Mouse (Mus musculus) brain, embryonic 14.5 days (tissue): ENCODE measurements around the gene Tmco4. TPM values are rescaled to one million over a fixed set of nuclear protein-coding genes. Genes with fewer than 3 reads are reported as not detected.
A peak's percentile ranks its signal among the peaks of the same experiment; 100 is the strongest.

ENCODE experiments used
- DNase-seq: peaks from one replicate; pipeline ENCODE4 v3.0.0-alpha.2; 2011; ENCODE audit warnings: low read depth
- CTCF ChIP-seq: fragments of 200-500 bp; IDR thresholded peaks from 2 replicates; pipeline ENCODE4 v1.5.1; 2012; ENCODE audit warnings: inconsistent platforms, mild to moderate bottlenecking, moderate library complexity, borderline replicate concordance; ENCODE audit not compliant: insufficient read depth, insufficient read length; ENCODE audit errors: extremely low read depth
- POLR2A ChIP-seq: fragments of 200-500 bp; IDR thresholded peaks from 2 replicates; pipeline ENCODE4 v1.6.1; 2012; ENCODE audit warnings: mild to moderate bottlenecking, inconsistent platforms, borderline replicate concordance; ENCODE audit not compliant: poor library complexity, insufficient read depth, insufficient read length, severe bottlenecking; ENCODE audit errors: extremely low read depth
- polyA plus RNA-seq: library from polyadenylated mRNA; depleted of rRNA; stranded (reverse); fragments of >200 nt; gene quantifications from 2 replicates; pipeline ENCODE4 v1.2.3, GENCODE M21; 2012

The Tmco4 gene
- polyA plus RNA-seq, 1 experiment: 0.62 TPM

DNA sequence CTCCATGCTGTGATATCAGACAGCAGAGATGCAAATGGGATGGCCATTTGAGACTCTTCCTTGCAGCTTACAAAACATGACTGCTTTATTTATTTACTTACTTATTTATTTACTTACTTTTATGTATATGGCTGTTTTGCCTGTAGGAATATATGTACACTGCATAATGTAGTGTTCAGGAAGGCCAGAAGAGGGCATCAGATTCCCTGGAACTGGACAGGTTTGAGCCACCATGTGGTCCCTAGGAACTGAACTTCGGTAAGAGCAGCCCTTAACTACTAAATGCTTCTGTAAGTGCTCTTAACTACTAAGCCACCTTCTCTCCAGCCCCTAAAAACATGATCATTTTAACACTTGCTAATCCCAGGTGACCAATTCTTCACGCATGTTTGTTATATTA is 105.6 kb downstream of the Tmco4 start:
- TF ChIP-seq CTCF: peak; percentile 56; the same call in 1 of the 2 replicates
- no peak for TF ChIP-seq POLR2A
- DNase-seq: peak; percentile 65

DNA sequence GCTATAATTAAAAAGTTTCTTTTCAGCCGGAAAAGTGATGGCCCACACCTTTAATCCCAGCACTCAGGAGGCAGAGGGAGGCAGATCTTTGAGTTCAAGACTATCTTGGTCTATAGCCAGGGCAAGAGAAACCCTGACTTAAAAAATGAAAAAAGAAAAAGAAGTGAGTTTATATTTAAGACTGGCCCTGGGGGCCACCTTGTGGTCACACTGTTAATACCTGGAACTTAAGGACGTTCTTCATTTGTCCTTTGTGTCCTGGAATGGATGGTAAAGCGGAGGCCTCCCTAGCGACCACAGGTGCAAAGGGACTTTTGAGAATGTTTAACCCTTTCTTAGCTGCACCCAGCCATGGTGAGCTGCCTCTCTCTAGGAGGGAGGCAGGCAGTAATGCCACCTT is 106.0 kb downstream of the Tmco4 start:
- peak; percentile 70 for DNase-seq
- TF ChIP-seq POLR2A: no peak
- peak; percentile 15; the same call in 1 of the 2 replicates for TF ChIP-seq CTCF

DNA sequence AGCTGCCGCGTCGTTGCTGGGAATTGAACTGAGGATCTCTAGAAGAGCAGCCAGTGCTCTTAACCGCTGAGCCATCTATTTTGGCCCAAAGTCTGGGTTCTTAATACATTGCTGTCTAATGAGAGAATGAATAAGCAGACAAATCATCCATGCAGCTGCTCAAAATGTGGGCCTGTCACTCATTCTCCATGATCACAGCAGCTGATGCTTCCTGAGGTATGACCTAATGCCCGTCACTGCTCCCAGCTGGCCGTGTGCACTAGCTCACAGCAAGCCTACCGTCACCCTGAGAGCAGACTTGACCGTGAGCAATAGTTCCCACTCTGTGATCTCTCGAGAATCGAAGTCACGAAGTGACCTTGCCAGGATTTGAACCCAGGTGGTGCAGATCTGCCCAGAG is 106.8 kb downstream of the Tmco4 start:
- TF ChIP-seq CTCF: no peak
- TF ChIP-seq POLR2A: no peak
- DNase-seq: no peak

DNA sequence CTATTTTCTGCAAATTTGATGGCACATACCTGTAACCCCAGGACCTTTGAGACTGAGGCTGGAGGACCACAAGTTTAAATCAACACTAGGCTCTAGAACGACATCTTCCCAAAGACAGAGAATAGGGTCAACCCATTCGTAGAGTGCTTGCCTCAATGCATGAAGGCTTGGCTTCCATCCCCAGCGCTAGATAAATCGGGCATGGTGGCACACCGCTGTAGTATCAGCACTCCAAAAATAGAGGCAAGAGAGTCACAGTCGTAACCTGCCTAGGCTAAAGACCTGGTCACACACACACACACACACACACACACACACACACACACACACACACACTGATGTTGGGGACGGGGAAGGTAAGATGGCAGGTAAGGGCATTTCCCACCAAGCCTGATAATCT is 107.6 kb downstream of the Tmco4 start:
- no peak for TF ChIP-seq CTCF
- TF ChIP-seq POLR2A: no peak

DNA sequence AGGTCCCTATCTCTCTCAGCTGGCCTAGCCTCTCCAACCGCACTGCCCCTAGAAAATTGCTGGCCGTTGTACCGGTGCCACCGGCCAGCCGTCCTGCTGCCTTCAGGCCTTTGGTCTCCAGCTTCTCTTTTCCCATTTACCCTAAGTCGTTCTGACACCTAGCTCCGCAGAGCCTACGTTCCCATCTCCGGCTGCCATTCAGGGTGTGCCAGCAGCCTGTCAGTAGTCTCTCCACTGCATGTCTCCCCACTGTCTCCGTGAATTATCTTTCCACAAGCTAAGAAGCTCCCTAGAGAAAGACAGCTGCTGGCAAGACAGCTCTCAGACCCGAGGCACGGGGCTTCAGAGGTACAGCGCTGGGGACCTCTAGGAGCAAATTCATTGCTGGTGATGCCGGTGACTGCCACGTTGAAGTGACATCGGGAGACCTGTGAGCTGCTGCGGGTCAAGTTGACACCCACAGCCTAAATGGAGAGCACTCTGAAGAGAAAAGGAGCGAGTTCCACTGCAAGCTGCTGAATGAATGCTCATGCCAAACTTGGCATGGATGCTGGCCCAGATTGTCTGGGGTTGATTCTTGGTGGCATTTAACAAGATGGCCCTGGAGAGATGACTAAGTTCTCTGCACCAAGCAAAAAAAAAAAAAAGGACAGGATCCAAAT is 108.7 kb downstream of the Tmco4 start:
- DNase-seq: peak; percentile 63
- no peak for TF ChIP-seq CTCF
- no peak for TF ChIP-seq POLR2A

More for the DNA sequence above, 107.6 kb downstream of the Tmco4 start:
- no peak for DNase-seq

DNA sequence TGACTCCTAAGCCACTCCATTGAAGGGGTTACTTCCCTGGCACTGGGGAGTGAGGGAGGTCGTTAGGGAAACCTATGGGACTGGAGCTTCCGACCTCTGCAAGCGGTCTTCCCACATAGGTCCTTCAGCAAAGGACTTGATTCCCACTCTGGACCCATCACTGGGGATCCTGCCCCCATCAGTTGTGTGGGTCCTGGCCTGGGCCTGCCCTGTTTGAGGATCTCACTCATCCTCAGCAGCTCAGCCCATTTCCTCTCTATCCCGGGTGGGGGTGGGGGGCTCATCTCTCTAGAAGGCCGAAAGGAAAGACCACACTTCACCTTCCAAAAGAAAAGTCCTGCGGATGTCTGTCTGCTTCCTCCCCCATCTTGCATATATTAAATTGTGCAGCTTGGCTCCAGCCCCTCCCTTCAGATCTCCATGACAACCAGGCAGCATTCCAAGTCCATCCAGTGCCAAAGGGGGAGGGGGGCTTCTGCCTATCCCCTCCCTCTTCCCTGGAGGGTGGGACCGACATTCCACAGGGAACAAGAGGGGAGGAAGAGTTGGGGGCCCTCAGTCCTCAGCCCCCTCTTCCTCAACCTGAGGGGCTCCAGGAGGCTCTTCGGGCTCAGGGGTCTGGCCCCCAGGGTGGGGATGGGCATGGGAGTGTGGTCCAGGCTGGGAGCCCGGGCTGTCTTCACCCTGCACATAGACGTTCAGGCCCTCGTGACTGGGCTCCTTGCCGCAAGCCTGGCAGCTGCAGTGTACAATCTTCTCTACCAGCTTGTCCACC is 110.3 kb downstream of the Tmco4 start:
- DNase-seq: peak; percentile 94
- TF ChIP-seq POLR2A (no peak), CTCF (no peak)

DNA sequence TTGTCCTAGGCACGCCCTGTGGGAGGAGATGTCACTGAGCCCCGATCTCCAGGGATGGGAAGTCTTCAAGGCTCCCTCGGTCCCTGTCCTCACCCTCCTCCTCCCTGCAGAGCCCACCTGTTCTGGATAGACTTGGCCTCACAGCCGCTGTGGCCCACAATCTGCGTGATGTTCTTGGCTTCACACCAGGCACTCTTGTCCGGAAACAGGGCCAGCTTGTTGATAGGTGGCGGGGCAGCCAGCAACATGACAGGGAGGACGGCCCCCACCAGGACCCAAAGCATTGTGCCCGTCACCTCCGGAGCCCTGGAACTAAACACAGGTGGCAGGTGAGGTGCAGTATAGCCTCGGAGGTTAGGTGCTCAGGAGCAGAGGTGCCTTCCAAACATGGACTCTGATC is 112.6 kb downstream of the Tmco4 start:
- DNase-seq: no peak
- no peak for TF ChIP-seq CTCF
- no peak for TF ChIP-seq POLR2A

DNA sequence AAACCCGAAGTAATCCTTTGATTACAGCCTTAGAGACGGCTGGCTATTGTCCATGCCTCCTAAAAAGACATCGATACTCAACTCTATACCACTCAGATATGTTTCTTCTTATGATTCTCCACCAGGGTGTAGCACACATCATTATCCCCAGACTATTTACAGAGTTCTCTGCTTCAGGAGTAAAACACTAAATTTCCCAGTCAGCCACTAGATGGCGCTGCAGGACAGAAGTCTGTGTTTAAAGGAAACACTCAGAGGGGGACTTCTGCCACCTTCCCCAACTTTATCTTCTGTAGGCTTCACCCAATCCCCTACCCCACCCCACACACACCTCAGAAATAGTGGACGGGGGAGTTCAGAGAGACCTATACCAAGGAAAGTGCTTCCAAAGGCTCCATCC is 113.3 kb downstream of the Tmco4 start:
- no peak for TF ChIP-seq POLR2A
- TF ChIP-seq CTCF: peak; percentile 79
- DNase-seq: peak; percentile 92

DNA sequence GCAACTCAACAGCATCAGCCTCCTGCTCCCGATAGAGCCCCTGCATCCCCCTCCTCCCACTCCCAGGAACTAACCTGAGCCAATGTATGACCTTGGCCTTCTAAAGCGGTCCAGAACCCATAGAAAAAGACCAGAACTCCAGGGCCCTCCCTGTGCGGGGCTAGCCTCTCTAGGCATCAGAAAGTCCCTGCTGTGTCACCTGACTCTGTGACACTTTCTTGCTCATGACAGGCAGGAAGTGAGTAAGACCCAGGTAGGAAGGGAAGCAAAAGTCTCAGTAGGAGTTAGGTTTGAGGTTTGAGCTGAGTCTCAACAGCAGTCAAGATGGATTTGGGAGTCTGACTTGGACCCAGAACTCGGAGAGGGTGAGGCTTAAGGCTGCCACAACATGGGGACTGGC is 114.3 kb downstream of the Tmco4 start:
- no peak for TF ChIP-seq CTCF
- TF ChIP-seq POLR2A: no peak
- no peak for DNase-seq

DNA sequence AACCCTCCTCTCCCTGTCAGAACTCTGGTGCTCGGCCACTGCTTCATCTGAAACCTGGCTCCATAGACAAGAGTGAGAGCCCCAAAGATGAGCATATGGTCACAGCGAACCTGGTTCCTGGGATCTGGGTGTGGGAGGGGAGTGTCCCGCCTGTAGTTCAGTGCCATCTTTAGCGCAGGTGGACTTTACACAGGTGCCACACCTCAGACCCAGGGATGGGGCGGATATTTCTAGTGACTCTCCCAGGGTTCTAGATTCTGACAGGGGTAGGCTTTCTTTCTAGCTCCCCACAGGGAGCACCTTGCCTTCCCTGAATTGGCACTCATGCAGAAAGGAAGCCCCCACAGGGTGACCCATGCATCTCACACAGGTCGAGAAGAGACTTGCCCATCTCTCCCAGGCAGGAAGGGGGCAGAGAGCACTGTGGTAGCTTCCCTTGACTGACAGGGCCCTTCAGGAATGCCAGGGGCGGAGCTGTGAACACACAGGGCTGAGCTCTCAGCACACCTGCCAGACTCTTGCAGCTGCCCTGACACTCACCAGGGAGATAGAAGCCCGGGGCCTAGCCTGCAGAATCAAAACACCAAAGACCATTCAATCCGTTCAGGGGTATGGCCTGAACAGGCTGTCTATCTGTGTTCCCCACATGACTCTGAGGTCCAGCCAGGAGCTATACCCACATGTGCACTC is 116.4 kb downstream of the Tmco4 start:
- no peak for DNase-seq
- TF ChIP-seq POLR2A: no peak
- TF ChIP-seq CTCF: no peak

DNA sequence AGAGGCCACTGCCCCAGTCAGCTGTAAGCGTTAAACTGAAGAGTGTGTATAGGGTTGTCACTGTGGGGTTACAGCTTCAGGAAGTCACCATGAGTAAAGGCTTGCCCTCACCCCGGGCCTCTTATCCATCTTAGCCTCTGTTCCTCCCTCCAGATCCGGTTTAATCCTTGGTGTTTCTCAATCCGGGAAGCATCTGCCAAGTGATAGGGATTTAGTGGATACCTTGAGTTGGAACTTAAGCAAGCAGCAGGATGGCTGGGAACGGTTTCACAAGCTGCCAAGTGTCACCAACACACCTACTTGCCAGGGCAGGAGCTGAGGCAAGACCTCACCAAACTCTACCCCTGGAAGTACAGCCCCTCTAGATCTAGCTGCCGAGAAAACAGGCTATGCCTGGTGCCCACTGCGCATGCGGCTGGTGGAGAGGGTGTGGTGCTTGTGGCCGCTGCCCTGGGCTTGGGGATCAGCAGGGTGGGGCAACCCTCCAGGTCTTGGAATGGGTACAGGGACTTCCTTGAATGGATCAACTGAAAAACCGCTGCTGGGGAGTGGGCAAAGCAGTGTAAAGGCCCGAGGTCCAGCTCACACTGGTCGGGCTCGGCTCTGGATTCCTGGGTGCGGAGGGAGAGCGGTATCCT is 117.7 kb downstream of the Tmco4 start:
- DNase-seq: no peak
- no peak for TF ChIP-seq CTCF
- no peak for TF ChIP-seq POLR2A
